Mouse (Mus musculus) brain, embryonic 14.5 days (tissue): ENCODE results near the gene Sox2. TPM values are rescaled to one million over a fixed set of nuclear protein-coding genes. Genes with fewer than 3 reads are reported as not detected.

Experiments
- DNase-seq: peaks from one replicate; pipeline ENCODE4 v3.0.0-alpha.2; 2011; ENCODE audit warnings: low read depth
- CTCF ChIP-seq: fragments of 200-500 bp; IDR thresholded peaks from 2 replicates; pipeline ENCODE4 v1.5.1; 2012; ENCODE audit warnings: inconsistent platforms, mild to moderate bottlenecking, moderate library complexity, borderline replicate concordance; ENCODE audit not compliant: insufficient read depth, insufficient read length; ENCODE audit errors: extremely low read depth
- POLR2A ChIP-seq: fragments of 200-500 bp; IDR thresholded peaks from 2 replicates; pipeline ENCODE4 v1.6.1; 2012; ENCODE audit warnings: mild to moderate bottlenecking, inconsistent platforms, borderline replicate concordance; ENCODE audit not compliant: poor library complexity, insufficient read depth, insufficient read length, severe bottlenecking; ENCODE audit errors: extremely low read depth
- polyA plus RNA-seq: library from polyadenylated mRNA; depleted of rRNA; stranded (reverse); fragments of >200 nt; gene quantifications from 2 replicates; pipeline ENCODE4 v1.2.3, GENCODE M21; 2012; rRNA removed

The Sox2 gene
- polyA plus RNA-seq = 101 and 119 TPM in 2 replicates

GRCm38 (mm10) chr3:34649726-34650620 lies at the start of gene Sox2:
Gene Sox2 (plus strand): TSS chr3:34650405.
- TF ChIP-seq CTCF (no peak), POLR2A (peak; percentile 18; the same call in 1 of the 2 replicates)
- DNase-seq = peak; percentile 98

GRCm38 (mm10) chr3:34601116-34601515 lies 49.1 kb upstream of the Sox2 start:
- no peak for DNase-seq
- TF ChIP-seq CTCF = no peak
- no peak for TF ChIP-seq POLR2A

- TF ChIP-seq CTCF = no peak
- no peak for TF ChIP-seq POLR2A
- no peak for DNase-seq
Measured at GRCm38 (mm10) chr3:34614107-34614506, 36.1 kb upstream of the Sox2 start.

DNA sequence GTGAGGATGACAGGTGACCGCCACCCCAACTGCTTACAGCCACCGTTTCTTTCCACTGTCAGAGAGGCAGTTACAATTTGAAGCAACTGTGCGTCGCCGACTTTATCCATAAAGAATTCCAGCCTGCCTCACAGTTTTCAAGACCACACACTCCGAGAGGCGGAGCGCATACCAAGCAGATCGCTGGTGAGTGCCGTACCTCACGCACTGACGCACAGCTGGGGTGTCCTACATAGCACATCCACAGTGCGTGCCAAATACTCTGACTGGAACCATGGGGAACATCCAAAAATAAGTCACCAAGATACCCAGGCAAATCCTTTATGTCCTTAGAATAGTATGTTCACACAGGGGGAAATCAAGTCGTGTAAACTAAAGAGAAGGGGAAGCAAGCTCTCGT lies 34.7 kb upstream of the Sox2 start:
- no peak for DNase-seq
- no peak for TF ChIP-seq POLR2A
- no peak for TF ChIP-seq CTCF

GRCm38 (mm10) chr3:34618934-34619333 lies 31.3 kb upstream of the Sox2 start:
- no peak for TF ChIP-seq CTCF
- TF ChIP-seq POLR2A = no peak
- peak; percentile 89 for DNase-seq

DNA sequence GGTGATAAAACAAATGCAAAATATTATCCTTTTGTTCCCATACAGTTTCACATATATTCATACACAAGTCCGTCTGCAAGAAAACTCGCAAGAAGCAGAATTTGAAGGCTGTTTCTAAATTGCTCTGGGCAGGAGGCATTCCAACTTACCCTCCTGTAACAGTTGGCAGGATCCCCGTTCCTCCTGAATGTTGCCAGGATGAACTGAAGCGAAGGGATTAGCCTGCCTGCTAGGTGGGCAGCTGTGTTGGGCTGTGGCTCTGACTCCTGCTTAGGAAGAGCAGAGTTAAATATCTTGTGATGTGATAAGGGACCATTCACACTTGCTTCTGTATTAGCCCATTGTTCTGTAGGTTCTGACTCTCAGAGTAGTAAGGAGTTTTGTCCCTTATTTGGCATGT lies 30.1 kb upstream of the Sox2 start:
- DNase-seq = peak; percentile 80
- TF ChIP-seq CTCF (no peak), POLR2A (no peak)

- DNase-seq = no peak
- TF ChIP-seq CTCF = no peak
- no peak for TF ChIP-seq POLR2A
Measured at GRCm38 (mm10) chr3:34624721-34625270, 25.4 kb upstream of the Sox2 start.

DNA sequence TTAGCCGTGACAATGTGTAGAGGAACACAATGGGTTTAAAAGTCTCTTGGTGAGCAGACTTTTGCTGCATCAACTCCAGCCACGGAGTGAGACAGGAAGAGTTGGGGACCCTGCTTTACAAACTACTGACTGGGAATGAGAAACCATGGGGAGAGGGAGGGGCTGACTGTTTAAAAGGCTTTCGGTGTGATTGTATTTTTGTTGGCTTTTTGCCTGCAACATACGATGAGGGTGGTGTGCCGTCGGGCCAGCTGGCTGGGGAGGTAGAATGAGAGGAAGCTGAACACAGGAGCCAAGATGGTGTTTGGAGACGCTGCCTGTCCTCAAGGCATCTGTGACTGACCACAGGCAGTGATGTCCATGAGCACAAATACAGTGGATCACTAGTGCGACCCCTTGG lies 23.7 kb upstream of the Sox2 start:
- TF ChIP-seq CTCF (no peak), POLR2A (no peak)
- peak; percentile 73 for DNase-seq

GRCm38 (mm10) chr3:34630031-34630430 lies 20.2 kb upstream of the Sox2 start:
- no peak for DNase-seq
- TF ChIP-seq CTCF (no peak), POLR2A (no peak)

- TF ChIP-seq CTCF (no peak), POLR2A (no peak)
Measured at GRCm38 (mm10) chr3:34630736-34631135, 19.5 kb upstream of the Sox2 start.

DNA sequence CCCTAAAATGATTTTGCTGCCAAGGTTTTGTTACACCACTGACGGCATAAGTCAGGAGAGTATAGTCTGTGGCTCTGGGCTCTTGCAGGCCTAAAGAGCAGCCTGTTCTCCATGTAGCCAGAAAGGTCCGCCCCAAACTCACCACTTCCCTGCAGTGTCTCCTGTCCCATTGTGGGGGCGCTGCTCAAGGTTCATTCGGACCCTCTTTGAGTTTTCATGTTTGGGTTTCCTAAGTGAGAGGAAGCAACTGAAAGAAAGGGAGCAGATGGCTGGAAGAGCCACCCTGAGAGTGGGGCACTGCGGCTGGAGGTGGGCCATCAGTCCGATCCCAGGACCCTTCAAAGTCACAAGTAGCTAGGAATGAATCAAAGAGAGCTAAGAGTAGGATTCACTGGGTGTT lies 13.2 kb upstream of the Sox2 start:
- TF ChIP-seq CTCF (0 out of 2 replicates have a peak, but pooled peaks have one; percentile 6), POLR2A (no peak)
- peak; percentile 55 for DNase-seq

More at GRCm38 (mm10) chr3:34630736-34631135, 19.5 kb upstream of the Sox2 start:
- no peak for DNase-seq
